Mouse (Mus musculus): ENCODE measurements at regions not wholly inside any gene's neighbourhood (a gene's known extent, or its start where the extent isn't known, plus 50 kb on each side); places are given as distances from the start of the nearest gene placed in this dataset.
"Not testable (repeated sequence)": the region's sequence is repeated elsewhere in the genome, so short reads cannot be mapped to it uniquely, and the experiment has no call there.

GRCm38 (mm10) chr10:30359051-30359450 is 158.7 kb upstream of the Cenpw start:
- H3K36me3 ChIP-seq (ENCODE audit: control insufficient read depth, insufficient read depth) = no peaks in the 10 kb centered on the region
- no peaks in the 10 kb centered on the region for H3K9me3 ChIP-seq (ENCODE audit: control insufficient read depth)
- no peak for TF ChIP-seq CTCF (IDR thresholded peaks at IDR 0.05; ENCODE audit: low read depth)
- H3K4me3 ChIP-seq (ENCODE audit: low read depth, low read length) = no peak overlapping the region
- H3K9ac ChIP-seq (ENCODE audit: low read depth, low read length) = no peak overlapping the region
- no peaks in the 10 kb centered on the region for H3K27me3 ChIP-seq (replicated peaks; ENCODE audit: control insufficient read depth, insufficient read depth, low read length)
- WGBS = 100% methylated on average over 1 of the region's 1 CpGs
- H3K27ac ChIP-seq (ENCODE audit: low read depth, low read length) = no peak overlapping the region
- ATAC-seq = no peak
- no peak overlapping the region for H3K4me2 ChIP-seq (replicated peaks; ENCODE audit: low read depth)
- H3K4me1 ChIP-seq (replicated peaks; ENCODE audit: control insufficient read depth, insufficient read depth, low read length) = no peaks in the 10 kb centered on the region

- ATAC-seq = no peak
- H3K9me3 ChIP-seq (ENCODE audit: control insufficient read depth) = no peaks in the 10 kb centered on the region
- no peaks in the 10 kb centered on the region for H3K27me3 ChIP-seq (replicated peaks; ENCODE audit: control insufficient read depth, insufficient read depth, low read length)
- no peak overlapping the region for H3K27ac ChIP-seq (ENCODE audit: low read depth, low read length)
- H3K4me2 ChIP-seq (replicated peaks; ENCODE audit: low read depth) = no peak overlapping the region
- no peak overlapping the region for H3K4me3 ChIP-seq (ENCODE audit: low read depth, low read length)
- TF ChIP-seq CTCF (IDR thresholded peaks at IDR 0.05; ENCODE audit: low read depth) = no peak
- 67% methylated on average over 3 of the region's 3 CpGs for WGBS
- H3K4me1 ChIP-seq (replicated peaks; ENCODE audit: control insufficient read depth, insufficient read depth, low read length) = no peaks in the 10 kb centered on the region
- no peak overlapping the region for H3K9ac ChIP-seq (ENCODE audit: low read depth, low read length)
- no peaks in the 10 kb centered on the region for H3K36me3 ChIP-seq (ENCODE audit: control insufficient read depth, insufficient read depth)
Observed at GRCm38 (mm10) chr10:30342965-30343478, 142.7 kb upstream of the Cenpw start.

- no peak overlapping the region for H3K27ac ChIP-seq (ENCODE audit: low read depth, low read length)
- no peak overlapping the region for H3K4me2 ChIP-seq (replicated peaks; ENCODE audit: low read depth)
- no peaks in the 10 kb centered on the region for H3K9me3 ChIP-seq (ENCODE audit: control insufficient read depth)
- no peak overlapping the region for H3K9ac ChIP-seq (ENCODE audit: low read depth, low read length)
- 48% methylated on average over 10 of the region's 10 CpGs for WGBS
- H3K36me3 ChIP-seq (ENCODE audit: control insufficient read depth, insufficient read depth) = no peaks in the 10 kb centered on the region
- no peak overlapping the region for H3K4me3 ChIP-seq (ENCODE audit: low read depth, low read length)
- TF ChIP-seq CTCF (IDR thresholded peaks at IDR 0.05; ENCODE audit: low read depth) = no peak
- ATAC-seq = no peak
- H3K27me3 ChIP-seq (replicated peaks; ENCODE audit: control insufficient read depth, insufficient read depth, low read length) = no peaks in the 10 kb centered on the region
- H3K4me1 ChIP-seq (replicated peaks; ENCODE audit: control insufficient read depth, insufficient read depth, low read length) = no peaks in the 10 kb centered on the region
Observed at GRCm38 (mm10) chr10:30328334-30329014, 128.1 kb upstream of the Cenpw start.

DNA sequence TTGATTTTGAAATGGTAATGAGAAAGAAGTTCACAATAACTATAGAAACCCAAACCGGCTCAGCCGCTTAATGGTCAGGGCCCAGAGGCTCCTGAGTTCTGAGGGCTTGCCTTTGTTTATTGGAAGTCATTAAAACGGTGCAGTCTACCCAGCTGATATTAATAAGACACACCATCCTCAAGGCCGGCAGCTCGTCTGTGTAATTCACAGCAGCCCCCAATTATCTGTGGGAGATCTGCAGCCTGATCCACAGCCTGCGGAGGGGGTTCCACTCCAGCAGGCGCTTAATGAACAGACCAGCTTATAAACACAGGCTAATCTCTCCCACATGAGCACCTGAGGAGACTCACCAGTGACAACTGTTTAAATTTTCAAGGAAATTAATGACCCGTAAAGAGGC is 127.5 kb upstream of the Cenpw start:
- no peak for TF ChIP-seq CTCF (IDR thresholded peaks at IDR 0.05; ENCODE audit: low read depth)
- Histone ChIP-seq H3K27me3 (replicated peaks; ENCODE audit: control insufficient read depth, insufficient read depth, low read length) (no peaks in the 10 kb centered on the region), H3K9ac (ENCODE audit: low read depth, low read length) (no peak overlapping the region), H3K4me1 (replicated peaks; ENCODE audit: control insufficient read depth, insufficient read depth, low read length) (no peaks in the 10 kb centered on the region), H3K4me3 (ENCODE audit: low read depth, low read length) (no peak overlapping the region), H3K27ac (ENCODE audit: low read depth, low read length) (no peak overlapping the region), H3K4me2 (replicated peaks; ENCODE audit: low read depth) (no peak overlapping the region), H3K36me3 (ENCODE audit: control insufficient read depth, insufficient read depth) (no peaks in the 10 kb centered on the region), H3K9me3 (ENCODE audit: control insufficient read depth) (no peaks in the 10 kb centered on the region)
- 38% methylated on average over 8 of the region's 8 CpGs for WGBS
- ATAC-seq = no peak

DNA sequence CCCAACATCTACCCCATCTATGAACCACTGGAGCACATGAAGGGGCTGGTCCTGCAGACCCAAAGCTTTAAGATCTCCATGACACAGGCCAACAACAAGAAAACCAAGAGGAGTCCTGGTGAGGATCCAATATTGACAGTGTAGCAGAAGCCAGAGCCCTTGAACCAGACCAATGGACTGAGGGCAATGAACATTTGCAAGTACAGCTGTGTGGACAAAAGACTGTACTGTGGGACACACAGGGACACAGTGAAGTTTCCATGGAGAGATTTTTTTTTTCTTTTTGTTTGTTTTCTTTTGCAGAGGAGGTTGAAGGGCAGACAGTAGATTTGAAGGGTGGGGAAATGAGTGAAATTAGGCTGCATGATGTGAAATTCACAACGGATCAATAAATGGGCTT is 126.5 kb upstream of the Cenpw start:
- Histone ChIP-seq H3K9me3 (ENCODE audit: control insufficient read depth) (no peaks in the 10 kb centered on the region), H3K4me3 (ENCODE audit: low read depth, low read length) (no peak overlapping the region), H3K4me1 (replicated peaks; ENCODE audit: control insufficient read depth, insufficient read depth, low read length) (no peaks in the 10 kb centered on the region), H3K4me2 (replicated peaks; ENCODE audit: low read depth) (no peak overlapping the region), H3K9ac (ENCODE audit: low read depth, low read length) (no peak overlapping the region), H3K27me3 (replicated peaks; ENCODE audit: control insufficient read depth, insufficient read depth, low read length) (no peaks in the 10 kb centered on the region), H3K27ac (ENCODE audit: low read depth, low read length) (no peak overlapping the region), H3K36me3 (ENCODE audit: control insufficient read depth, insufficient read depth) (no peaks in the 10 kb centered on the region)
- 59% methylated on average over 1 of the region's 1 CpGs for WGBS
- no peak for ATAC-seq
- TF ChIP-seq CTCF (IDR thresholded peaks at IDR 0.05; ENCODE audit: low read depth) = no peak

GRCm38 (mm10) chr10:30295871-30296270 is 95.5 kb upstream of the Cenpw start:
- not testable (repeated sequence) for H3K4me1 ChIP-seq (replicated peaks; ENCODE audit: control insufficient read depth, insufficient read depth, low read length); ATAC-seq; H3K36me3 ChIP-seq (ENCODE audit: control insufficient read depth, insufficient read depth); H3K9ac ChIP-seq (ENCODE audit: low read depth, low read length); H3K9me3 ChIP-seq (ENCODE audit: control insufficient read depth); H3K4me2 ChIP-seq (replicated peaks; ENCODE audit: low read depth); H3K27me3 ChIP-seq (replicated peaks; ENCODE audit: control insufficient read depth, insufficient read depth, low read length); H3K4me3 ChIP-seq (ENCODE audit: low read depth, low read length); H3K27ac ChIP-seq (ENCODE audit: low read depth, low read length)
- 80% methylated on average over 1 of the region's 7 CpGs for WGBS

All from intestine, postnatal 0 days (tissue).